Mouse (Mus musculus): Measurements from ENCODE around the gene Gm14151. TPM values are rescaled to one million over a fixed set of nuclear protein-coding genes. Genes with fewer than 3 reads are reported as not detected.
"Not testable (repeated sequence)": the region's sequence is repeated elsewhere in the genome, so short reads cannot be mapped to it uniquely, and the experiment has no call there.

Gene Gm14151
- not detected for total RNA-seq (2021)
- long read RNA-seq, experiment 1, result 0 reads
- long read RNA-seq, experiment 2, result 0 reads

- not testable (repeated sequence) for DNase-seq
These were observed at the start of gene Gm14151 for GRCm38 (mm10) chr2:151092250-151092649. Gm14151 (minus strand) TSS chr2:151092350.

- not testable (repeated sequence) for DNase-seq
These were observed 5.8 kb upstream of the Gm14151 start, which contains the start of gene Gm14147 for GRCm38 (mm10) chr2:151097945-151098344. Gm14147 (plus strand) TSS chr2:151098245.

DNA sequence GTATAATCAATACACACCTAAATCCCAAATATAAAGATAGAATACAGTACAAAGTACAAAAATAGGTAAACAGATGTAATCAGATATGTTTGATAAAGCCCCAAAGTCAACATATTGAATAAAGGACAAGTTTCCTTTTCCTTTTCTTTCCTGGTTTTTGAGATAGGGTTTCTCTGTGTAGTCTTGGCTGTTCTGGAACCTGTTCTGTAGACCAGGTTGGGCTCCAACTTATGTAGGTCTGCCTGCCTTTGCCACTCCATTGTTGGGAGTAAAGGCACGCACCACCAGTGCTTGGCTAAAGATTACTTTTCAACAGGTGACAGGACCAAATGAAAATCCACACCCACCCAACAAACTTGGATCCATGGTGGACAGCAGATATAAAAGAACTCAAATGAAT lies 35.5 kb downstream of the Gm14151 start:
- DNase-seq, result no peak

GRCm38 (mm10) chr2:151040411-151040810 lies 51.7 kb downstream of the Gm14151 start:
- DNase-seq, result no peak

DNA sequence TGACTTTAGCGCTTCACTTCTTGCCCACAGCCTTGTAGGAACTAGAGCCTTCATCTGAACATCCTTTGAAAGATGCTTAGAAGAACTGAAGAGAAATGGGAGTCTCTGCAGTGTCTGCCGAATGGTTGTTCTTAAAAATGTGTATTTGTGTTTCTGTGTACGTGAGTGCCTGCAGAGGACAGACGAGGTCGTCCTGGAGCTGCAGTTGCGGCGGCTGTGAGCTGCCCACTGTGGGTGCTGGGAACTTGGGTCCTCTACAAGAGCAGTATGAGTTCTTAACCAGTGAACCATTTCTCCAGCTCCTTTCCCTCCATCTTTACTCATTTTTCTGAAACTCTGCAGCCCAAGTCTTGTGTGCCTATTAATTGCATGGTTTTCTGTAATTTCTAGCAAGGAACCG lies 52.4 kb downstream of the Gm14151 start:
- peak; percentile 7 to 8 for DNase-seq

GRCm38 (mm10) chr2:151039232-151039695 lies 52.9 kb downstream of the Gm14151 start, which contains the start of the genes Ninl and Nanp:
Ninl (minus strand) TSS chr2:151039382.
Nanp (minus strand) TSS chr2:151039398.
- peak; percentile 94 to 96 for DNase-seq

DNA sequence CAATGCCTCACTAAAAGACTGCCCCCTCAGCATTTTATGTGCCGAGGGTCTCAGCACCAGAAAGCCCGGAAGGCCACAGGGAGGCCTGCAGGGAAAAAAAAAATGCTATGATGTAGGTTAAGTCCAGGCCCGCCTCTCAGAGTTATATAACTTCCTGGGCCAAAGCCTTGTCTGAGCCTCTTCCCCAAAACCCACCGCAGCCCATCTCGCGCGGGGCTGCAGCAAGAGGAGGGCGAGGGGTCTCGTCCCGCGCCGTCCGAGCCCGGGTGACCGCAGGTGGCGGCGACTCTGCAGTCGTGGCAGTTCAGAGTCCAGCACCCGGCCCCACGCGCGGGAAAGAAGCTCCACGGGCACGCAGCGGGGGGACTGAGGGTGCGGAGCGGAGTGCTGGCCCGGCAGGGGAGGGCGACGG lies 53.3 kb downstream of the Gm14151 start:
- no peak for DNase-seq

DNA sequence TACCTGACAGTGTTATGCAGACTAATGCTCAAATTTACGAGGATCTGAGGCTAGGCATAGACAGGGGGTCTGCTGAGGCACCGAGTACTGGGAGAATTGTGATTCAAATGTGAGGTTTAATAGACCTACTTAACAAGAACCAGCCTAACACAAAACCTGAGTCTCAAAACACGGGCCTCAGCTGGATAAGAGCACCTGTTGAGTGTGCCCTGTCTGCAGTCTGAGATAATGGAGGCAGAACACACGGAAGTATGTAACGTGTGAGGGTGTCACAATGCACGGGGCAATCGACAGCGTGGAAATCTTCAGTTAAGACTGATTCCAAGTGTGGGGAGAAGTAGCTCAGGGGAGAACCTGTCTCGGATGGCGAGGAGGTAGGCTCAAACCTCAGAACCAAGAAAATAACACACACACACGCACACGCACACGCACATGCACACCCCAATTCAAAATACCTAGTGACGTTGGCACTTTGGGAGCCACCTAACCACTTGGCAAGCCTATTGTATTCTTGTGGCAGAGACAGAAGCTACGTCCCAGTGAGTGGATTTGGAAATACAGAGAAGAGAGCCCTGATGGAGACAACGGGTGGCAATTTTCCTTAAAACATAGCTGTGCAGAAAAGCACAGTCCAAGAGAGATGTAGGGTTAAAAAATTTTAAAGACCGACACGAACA lies 54.1 kb downstream of the Gm14151 start:
- peak in 1 of 2 experiments; percentile 2 for DNase-seq

- no peak for DNase-seq
These were observed 54.9 kb downstream of the Gm14151 start for GRCm38 (mm10) chr2:151037292-151037691.

Other genes with a start within 250 kb of the Gm14151 start
- gene Abhd12, start 187.6 kb downstream of the Gm14151 start, total RNA-seq (2021), result 10 to 100 TPM; 67.0 to 72.7 TPM
- 1 to 10 TPM; 3.5 to 3.9 TPM for gene Gins1, start 186.9 kb downstream of the Gm14151 start, total RNA-seq (2021)
- 10 to 100 TPM; 15.4 to 24.7 TPM for gene Ninl, start 53.0 kb downstream of the Gm14151 start, total RNA-seq (2021)
- 10 to 100 TPM in 1 of 2 experiments, 1 to 10 TPM in 1; 8.7 to 11.1 TPM for gene Nanp, start 53.0 kb downstream of the Gm14151 start, total RNA-seq (2021)
- not detected for gene Gm14147, start 5.9 kb upstream of the Gm14151 start, total RNA-seq (2021)